Mouse (Mus musculus): ENCODE data around the gene Gm13696. TPM values are rescaled to one million over a fixed set of nuclear protein-coding genes. Genes with fewer than 3 reads are reported as not detected.

Gene Gm13696
- polyA plus RNA-seq, 1 experiment from 2014 or later: not detected

DNA sequence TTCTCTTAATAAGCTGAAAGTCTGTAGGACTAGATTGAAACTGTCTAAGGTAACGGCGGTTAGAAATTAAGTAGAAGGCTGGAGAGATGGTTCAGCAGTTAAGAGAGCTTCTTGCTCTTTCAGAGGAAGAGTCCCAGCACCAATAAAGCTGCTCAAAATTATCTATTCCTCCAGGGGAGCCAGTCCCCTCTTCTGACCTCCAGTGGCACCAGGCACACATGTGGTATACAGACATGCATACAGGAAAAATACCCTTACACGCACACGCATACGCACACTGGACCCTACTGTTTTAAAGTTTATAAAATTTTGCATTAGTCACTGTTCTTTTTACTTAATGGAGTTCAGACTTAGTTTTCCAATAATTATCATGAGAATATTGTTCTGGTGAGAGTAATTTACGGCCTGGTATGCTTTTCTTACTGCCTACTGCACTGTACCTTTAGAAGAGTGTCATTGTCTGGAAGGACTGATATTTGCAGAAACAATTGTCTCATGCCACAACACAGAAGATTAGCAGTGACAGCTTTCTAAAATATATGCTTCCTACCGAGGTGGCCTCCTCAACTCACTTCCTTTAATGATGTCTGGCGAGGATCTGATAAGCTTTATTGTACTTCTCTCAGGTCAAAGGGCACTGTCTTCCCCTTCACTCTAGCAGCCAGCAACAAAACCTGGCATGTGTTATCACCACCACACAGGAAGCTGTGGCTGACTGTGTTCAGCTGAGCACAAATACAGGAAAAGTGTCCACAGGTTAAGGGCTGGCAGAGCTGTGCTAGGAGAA is 46.8 kb downstream of the Gm13696 start:
- Histone ChIP-seq H3K9me3 (replicated peaks; ENCODE audit: control insufficient read depth, low read length) (no peaks in the 10 kb centered on the region), H3K4me1 (ENCODE audit: control insufficient read depth, insufficient read depth, low read length) (peaks cover 10% of the 10 kb centered on the region), H3K9ac (ENCODE audit: low read length) (no peak overlapping the region), H3K36me3 (ENCODE audit: control insufficient read depth, insufficient read depth) (no peaks in the 10 kb centered on the region), H3K27ac (ENCODE audit: low read length) (peak overlapping the region; percentile 53; the same call in 1 of the 2 replicates), H3K27me3 (ENCODE audit: control insufficient read depth, insufficient read depth, low read length) (no peaks in the 10 kb centered on the region), H3K4me3 (ENCODE audit: low read length) (no peak overlapping the region), H3K4me2 (ENCODE audit: low read depth, low read length) (no peak overlapping the region)
- peak; percentile 60 for ATAC-seq (replicated peaks; ENCODE audit: extremely low read depth, insufficient read depth, low FRiP score)
- WGBS: 66% methylated on average over 8 of the region's 8 CpGs

- WGBS: 63% methylated on average over 2 of the region's 2 CpGs
Observed at GRCm38 (mm10) chr2:84021930-84022329, 49.0 kb downstream of the Gm13696 start.

GRCm38 (mm10) chr2:84022905-84023304 is 50.0 kb downstream of the Gm13696 start:
- no peaks in the 10 kb centered on the region for H3K27me3 ChIP-seq (ENCODE audit: control insufficient read depth, insufficient read depth, low read length)
- H3K9me3 ChIP-seq (replicated peaks; ENCODE audit: control insufficient read depth, low read length): no peaks in the 10 kb centered on the region
- H3K27ac ChIP-seq (ENCODE audit: low read length): no peak overlapping the region; the same call in 1 of the 2 replicates
- no peak overlapping the region for H3K9ac ChIP-seq (ENCODE audit: low read length)
- ATAC-seq (replicated peaks; ENCODE audit: extremely low read depth, insufficient read depth, low FRiP score): no peak
- no peak overlapping the region for H3K4me2 ChIP-seq (ENCODE audit: low read depth, low read length)
- H3K36me3 ChIP-seq (ENCODE audit: control insufficient read depth, insufficient read depth): no peaks in the 10 kb centered on the region
- peaks cover 8% of the 10 kb centered on the region for H3K4me1 ChIP-seq (ENCODE audit: control insufficient read depth, insufficient read depth, low read length)
- WGBS: 71% methylated on average over 2 of the region's 2 CpGs
- H3K4me3 ChIP-seq (ENCODE audit: low read length): no peak overlapping the region

More at GRCm38 (mm10) chr2:84021930-84022329, 49.0 kb downstream of the Gm13696 start:
- Histone ChIP-seq H3K4me1 (ENCODE audit: control insufficient read depth, insufficient read depth, low read length) (peaks cover 10% of the 10 kb centered on the region), H3K4me3 (ENCODE audit: low read length) (no peak overlapping the region), H3K9ac (ENCODE audit: low read length) (no peak overlapping the region), H3K27me3 (ENCODE audit: control insufficient read depth, insufficient read depth, low read length) (no peaks in the 10 kb centered on the region), H3K4me2 (ENCODE audit: low read depth, low read length) (no peak overlapping the region), H3K36me3 (ENCODE audit: control insufficient read depth, insufficient read depth) (no peaks in the 10 kb centered on the region), H3K9me3 (replicated peaks; ENCODE audit: control insufficient read depth, low read length) (no peaks in the 10 kb centered on the region), H3K27ac (ENCODE audit: low read length) (no peak overlapping the region)
- ATAC-seq (replicated peaks; ENCODE audit: extremely low read depth, insufficient read depth, low FRiP score): no peak

DNA sequence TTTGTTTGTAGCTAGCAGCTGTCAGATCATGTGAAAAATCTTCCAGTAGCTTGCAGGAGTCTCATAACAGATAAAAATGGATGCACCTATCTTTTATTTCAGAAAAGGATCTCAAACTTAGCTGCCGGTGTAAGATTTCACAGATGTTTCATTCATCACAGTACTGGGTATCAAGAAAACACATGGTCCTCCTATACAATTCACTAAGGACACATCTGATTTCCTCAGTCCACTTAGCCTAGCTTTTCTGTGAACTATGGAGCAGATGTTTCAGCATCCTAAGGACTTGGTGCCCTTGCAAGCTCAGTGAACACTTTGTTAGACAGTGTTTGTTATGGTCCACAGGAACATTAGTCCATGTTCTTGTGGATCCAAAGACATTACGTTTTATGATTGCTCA is 50.4 kb downstream of the Gm13696 start:
- Histone ChIP-seq H3K4me1 (ENCODE audit: control insufficient read depth, insufficient read depth, low read length) (peaks cover 4% of the 10 kb centered on the region), H3K4me3 (ENCODE audit: low read length) (no peak overlapping the region), H3K36me3 (ENCODE audit: control insufficient read depth, insufficient read depth) (no peaks in the 10 kb centered on the region), H3K9me3 (replicated peaks; ENCODE audit: control insufficient read depth, low read length) (no peaks in the 10 kb centered on the region), H3K9ac (ENCODE audit: low read length) (no peak overlapping the region), H3K4me2 (ENCODE audit: low read depth, low read length) (no peak overlapping the region), H3K27me3 (ENCODE audit: control insufficient read depth, insufficient read depth, low read length) (no peaks in the 10 kb centered on the region), H3K27ac (ENCODE audit: low read length) (no peak overlapping the region)
- 75% methylated on average over 2 of the region's 2 CpGs for WGBS
- no peak for ATAC-seq (replicated peaks; ENCODE audit: extremely low read depth, insufficient read depth, low FRiP score)

Other genes with a start within 250 kb of the Gm13696 start
- 34.8 and 43.4 TPM in 2 replicates for gene Itgav, start 248.7 kb upstream of the Gm13696 start, polyA plus RNA-seq (2015; fragmentation: Nextera tagmentation; extraction: Ambion mirVana)
- 1.7 and 1.8 TPM in 2 replicates for gene Fam171b, start 160.5 kb upstream of the Gm13696 start, polyA plus RNA-seq (2015; fragmentation: Nextera tagmentation; extraction: Ambion mirVana)
- 0.08 TPM in 1 of 2 replicates, not detected in the other for gene Zswim2, start 31.9 kb upstream of the Gm13696 start, polyA plus RNA-seq (2015; fragmentation: Nextera tagmentation; extraction: Ambion mirVana)
- not detected in 2 replicates for gene Gm13698, start 17.4 kb upstream of the Gm13696 start, polyA plus RNA-seq (2015; fragmentation: Nextera tagmentation; extraction: Ambion mirVana)
- gene Gm13693, start 11.6 kb upstream of the Gm13696 start, polyA plus RNA-seq (2015; fragmentation: Nextera tagmentation; extraction: Ambion mirVana): not detected in 2 replicates
- gene Gm13695, start 5.8 kb upstream of the Gm13696 start, polyA plus RNA-seq (2015; fragmentation: Nextera tagmentation; extraction: Ambion mirVana): not detected in 2 replicates
- not detected in 2 replicates for gene Gm13694, start 5.8 kb downstream of the Gm13696 start, polyA plus RNA-seq (2015; fragmentation: Nextera tagmentation; extraction: Ambion mirVana)
- not detected in 2 replicates for gene Gm13697, start 11.6 kb downstream of the Gm13696 start, polyA plus RNA-seq (2015; fragmentation: Nextera tagmentation; extraction: Ambion mirVana)
- gene Gm13691, start 17.4 kb downstream of the Gm13696 start, polyA plus RNA-seq (2015; fragmentation: Nextera tagmentation; extraction: Ambion mirVana): not detected in 2 replicates